Mouse (Mus musculus) heart, adult 2 months (tissue): ENCODE data around the gene Apoa5.

Experiments used
- CTCF ChIP-seq: fragments of 200-600 bp; IDR thresholded peaks from 2 replicates; pipeline ENCODE4 v1.8.1; 2022; ENCODE audit warnings: antibody characterized with exemption, mild to moderate bottlenecking, moderate library complexity
- EP300 ChIP-seq: fragments of 200-500 bp; IDR thresholded peaks from 2 replicates; pipeline ENCODE4 v1.6.1; 2011; ENCODE audit warnings: low read depth, low read length, control low read depth; ENCODE audit not compliant: insufficient read depth
- POLR2A ChIP-seq: fragments of 200-500 bp; IDR thresholded peaks from 2 replicates; pipeline ENCODE4 v1.6.1; 2011; ENCODE audit warnings: mild to moderate bottlenecking, low read depth, low read length, control low read depth; ENCODE audit not compliant: insufficient read depth

GRCm38 (mm10) chr9:46256658-46257385 is 11.6 kb upstream of the Apoa5 start:
- TF ChIP-seq CTCF (no peak), EP300 (no peak), POLR2A (no peak)
